Comparison of ENCODE assay signal across 9 mouse cellular contexts in genomic region chr1:132560907-132561700, GRCm38 (mm10). TPM values are rescaled to one million over a fixed set of nuclear protein-coding genes. Genes with fewer than 3 reads are reported as not detected.
A peak's percentile ranks its signal among the peaks of the same experiment; 100 is the strongest.
DNase-seq lines count a peak whose midpoint lies in the region; ATAC-seq lines count a peak whose summit lies in the region.
"Had no signal": no experiment of that assay in that cellular context is flagged by ENCODE, and none has a peak within 500 bp of the region (broad histone marks: within the 10 kb centered on the region; RNA-seq: fewer than 3 reads in every experiment).

No protein-coding gene starts in this region.

- no peaks in the 10 kb centered on the region for H3K9me3 ChIP-seq in hindbrain, embryonic 12.5 days (replicated peaks)
- no peaks in the 10 kb centered on the region for H3K9me3 ChIP-seq in midbrain, embryonic 11.5 days (ENCODE audit: control insufficient read depth, low read length)
- H3K9me3 ChIP-seq in intestine, embryonic 15.5 days: no peaks in the 10 kb centered on the region
- H3K9me3 ChIP-seq: liver, embryonic 13.5 days had no signal

- no peak for ATAC-seq in hindbrain, embryonic 12.5 days (ENCODE audit: low FRiP score)
- ATAC-seq in midbrain, embryonic 11.5 days (ENCODE audit: low FRiP score): no peak
- ATAC-seq in intestine, embryonic 15.5 days: no peak

- peak; percentile 6 for DNase-seq in kidney, adult 11 months
- no peak for DNase-seq in kidney, adult 8-10 months
- peak; percentile 59 for DNase-seq in cerebellum, adult 8-10 months
- no peak for DNase-seq in midbrain, embryonic 11.5 days (ENCODE audit: low spot score, missing footprints)
- DNase-seq in Muller cell, postnatal 12 days (ENCODE audit: inconsistent ontology term): no peak
- DNase-seq in heart, adult 11 months: no peak
- DNase-seq: liver, embryonic 13.5 days had no signal

- peak overlapping the region; percentile 88 for H3K27ac ChIP-seq in hindbrain, embryonic 12.5 days
- peak overlapping the region; percentile 70; the same call in 1 of the 2 replicates for H3K27ac ChIP-seq in midbrain, embryonic 11.5 days (ENCODE audit: low read depth, low read length)
- H3K27ac ChIP-seq in intestine, embryonic 15.5 days: no peak overlapping the region
- H3K27ac ChIP-seq: liver, embryonic 13.5 days had no signal

- no peak overlapping the region for H3K9ac ChIP-seq in hindbrain, embryonic 12.5 days
- no peak overlapping the region for H3K9ac ChIP-seq in midbrain, embryonic 11.5 days (ENCODE audit: low read length)
- H3K9ac ChIP-seq in intestine, embryonic 15.5 days: no peak overlapping the region
- H3K9ac ChIP-seq: liver, embryonic 13.5 days had no signal

- H3K4me1 ChIP-seq in hindbrain, embryonic 12.5 days: peaks cover 60% of the 10 kb centered on the region
- peaks cover 34% of the 10 kb centered on the region for H3K4me1 ChIP-seq in midbrain, embryonic 11.5 days (ENCODE audit: control insufficient read depth, insufficient read depth, low read length)
- peaks cover 17% of the 10 kb centered on the region for H3K4me1 ChIP-seq in intestine, embryonic 15.5 days (replicated peaks)

- H3K4me2 ChIP-seq in hindbrain, embryonic 12.5 days (replicated peaks): no peak overlapping the region
- no peak overlapping the region for H3K4me2 ChIP-seq in midbrain, embryonic 11.5 days
- no peak overlapping the region for H3K4me2 ChIP-seq in intestine, embryonic 15.5 days (replicated peaks)
- H3K4me2 ChIP-seq: liver, embryonic 13.5 days had no signal

- no peaks in the 10 kb centered on the region for H3K36me3 ChIP-seq in hindbrain, embryonic 12.5 days
- H3K36me3 ChIP-seq in midbrain, embryonic 11.5 days (ENCODE audit: control insufficient read depth, insufficient read depth, low read length): no peaks in the 10 kb centered on the region
- no peaks in the 10 kb centered on the region for H3K36me3 ChIP-seq in intestine, embryonic 15.5 days
- H3K36me3 ChIP-seq: liver, embryonic 13.5 days had no signal

- WGBS in hindbrain, embryonic 12.5 days: 63% methylated on average over 8 of the region's 8 CpGs
- 84% methylated on average over 8 of the region's 8 CpGs for WGBS in midbrain, embryonic 11.5 days
- WGBS in intestine, embryonic 15.5 days: 67% methylated on average over 8 of the region's 8 CpGs

- H3K27me3 ChIP-seq in hindbrain, embryonic 12.5 days: no peaks in the 10 kb centered on the region
- no peaks in the 10 kb centered on the region for H3K27me3 ChIP-seq in midbrain, embryonic 11.5 days (ENCODE audit: control insufficient read depth, insufficient read depth, low read length)
- no peaks in the 10 kb centered on the region for H3K27me3 ChIP-seq in intestine, embryonic 15.5 days (replicated peaks)

- no peak overlapping the region for H3K4me3 ChIP-seq in hindbrain, embryonic 12.5 days
- no peak overlapping the region for H3K4me3 ChIP-seq in midbrain, embryonic 11.5 days (ENCODE audit: low read depth, low read length)
- H3K4me3 ChIP-seq in intestine, embryonic 15.5 days (replicated peaks): no peak overlapping the region
- H3K4me3 ChIP-seq: liver, embryonic 13.5 days had no signal

RNA-seq across cellular contexts. Expression of gene Cntn2, which starts 18.0 kb away (rescaled TPM):
- polyA plus RNA-seq in hindbrain, embryonic 12.5 days (2016; fragmentation: Nextera tagmentation; extraction: Ambion mirVana): 83.8 and 88.4 TPM in 2 replicates
- polyA plus RNA-seq in midbrain, embryonic 11.5 days (2014; fragmentation: Nextera tagmentation; extraction: Ambion mirVana): 30.9 and 31.4 TPM in 2 replicates
- polyA plus RNA-seq in intestine, embryonic 15.5 days (2015; fragmentation: Nextera tagmentation; extraction: Ambion mirVana): 0.29 and 0.33 TPM in 2 replicates

RNA-seq across cellular contexts. Expression of gene Tmem81, which starts 55.1 kb away (rescaled TPM):
- polyA plus RNA-seq in hindbrain, embryonic 12.5 days (2016; fragmentation: Nextera tagmentation; extraction: Ambion mirVana): 1.5 and 1.8 TPM in 2 replicates
- polyA plus RNA-seq in midbrain, embryonic 11.5 days (2014; fragmentation: Nextera tagmentation; extraction: Ambion mirVana): 0.86 and 1.5 TPM in 2 replicates
- polyA plus RNA-seq in intestine, embryonic 15.5 days (2015; fragmentation: Nextera tagmentation; extraction: Ambion mirVana): 1.8 and 2.0 TPM in 2 replicates

Comparison
In these comparisons a context has a peak if more than half of its experiments do, and no peak if none do; other contexts are left out.
1. DNase-seq: peak in kidney, adult 11 months (single experiment) and cerebellum, adult 8-10 months (single experiment); none in kidney, adult 8-10 months (0 of 2), midbrain, embryonic 11.5 days (single experiment), Muller cell, postnatal 12 days (single experiment) and heart, adult 11 months (single experiment).
2. RNA of gene Cntn2, which starts 18.0 kb away (polyA plus RNA-seq): 83.8 to 88.4 TPM in hindbrain, embryonic 12.5 days and 30.9 to 31.4 TPM in midbrain, embryonic 11.5 days; 0.29 to 0.33 TPM in intestine, embryonic 15.5 days; every median in the first group is over 10 times any median in the second.